Mouse (Mus musculus) G1E (cell line): ENCODE measurements around the gene Snrpd3. TPM values are rescaled to one million over a fixed set of nuclear protein-coding genes. Genes with fewer than 3 reads are reported as not detected.

Experiments used
- ATAC-seq: 2 replicates; pipeline ENCODE4 v1.8.0; 2016; ENCODE audit warnings: mild to moderate bottlenecking; ENCODE audit not compliant: insufficient number of reproducible peaks, poor library complexity, low FRiP score, severe bottlenecking; ENCODE audit errors: extremely low read depth
- DNase-seq: peaks from one replicate; pipeline ENCODE4 v3.0.0; 2012; ENCODE audit warnings: low spot score
- H3K27me3 ChIP-seq: 2 replicates; pipeline ENCODE4 v1.6.1; 2012; ENCODE audit warnings: mild to moderate bottlenecking, low read length, inconsistent platforms; ENCODE audit not compliant: insufficient read depth
- H3K36me3 ChIP-seq: replicated peaks from 2 replicates; pipeline ENCODE3; 2012; ENCODE audit warnings: mild to moderate bottlenecking, inconsistent platforms
- H3K4me1 ChIP-seq: 2 replicates; pipeline ENCODE4 v1.6.1; 2012; ENCODE audit warnings: low read depth, low read length, inconsistent platforms, mixed read lengths; ENCODE audit not compliant: insufficient read depth
- H3K4me3 ChIP-seq: 2 replicates; pipeline ENCODE4 v1.5.1; 2012; ENCODE audit warnings: low read depth, mild to moderate bottlenecking, inconsistent platforms, low read length, moderate library complexity, mixed read lengths
- H3K9me3 ChIP-seq: replicated peaks from 2 replicates; pipeline ENCODE4 v1.6.1; 2012; ENCODE audit warnings: inconsistent platforms
- CTCF ChIP-seq: IDR thresholded peaks from 2 replicates; pipeline ENCODE4 v1.5.1; 2012; ENCODE audit warnings: low read depth, low read length, inconsistent platforms, mixed read lengths
- GATA1 ChIP-seq: IDR thresholded peaks from 2 replicates; pipeline ENCODE4 v1.6.1; 2012; ENCODE audit warnings: borderline replicate concordance, low read length, inconsistent platforms, mixed read lengths
- GATA2 ChIP-seq: IDR thresholded peaks from 2 replicates; pipeline ENCODE4 v1.6.1; 2012; ENCODE audit warnings: low read depth, low read length, inconsistent platforms, borderline replicate concordance
- POLR2AphosphoS5 ChIP-seq: IDR thresholded peaks from 2 replicates; pipeline ENCODE4 v1.6.1; 2012; ENCODE audit warnings: low read depth, low read length, inconsistent platforms; ENCODE audit not compliant: insufficient replicate concordance
- TAL1 ChIP-seq: conservative IDR thresholded peaks from 2 replicates; pipeline ENCODE4 v1.6.1; 2012; ENCODE audit warnings: low read depth, low read length, inconsistent platforms, mixed read lengths
- polyA plus RNA-seq: library from polyadenylated mRNA; stranded (reverse); fragments of >175 nt; gene quantifications from 2 replicates; pipeline ENCODE4 v1.2.3, GENCODE M21; 2012
- total RNA-seq, 2 experiments: library from RNA; stranded (forward) in 1 of 2; stranded (reverse) in 1 of 2; fragments of 200-1000 nt in 1 of 2; fragments of >200 nt in 1 of 2; fragmentation: Nextera tagmentation in 1 of 2; gene quantifications; 2 replicates each; pipeline ENCODE4 v1.2.3; 2014 to 2017

Snrpd3 gene
- total and polyA plus RNA-seq, 3 experiments: 29.9 to 116 (median 51.6) TPM

GRCm38 (mm10) chr10:75482271-75482670 lies 35.1 kb upstream of the Snrpd3 start:
- ATAC-seq (no peak), DNase-seq (no peak)
- peaks cover 17% of the 10 kb centered on the region for H3K27me3 ChIP-seq
- TF ChIP-seq CTCF: no peak
- no peak for TF ChIP-seq GATA1
- TF ChIP-seq TAL1: no peak
- TF ChIP-seq POLR2AphosphoS5: no peak
- TF ChIP-seq GATA2: no peak
- H3K9me3 ChIP-seq: no peaks in the 10 kb centered on the region
- no peaks in the 10 kb centered on the region for H3K36me3 ChIP-seq
- peaks cover 2% of the 10 kb centered on the region; the same call in 1 of the 2 replicates for H3K4me1 ChIP-seq
- no peak overlapping the region for H3K4me3 ChIP-seq

- Histone ChIP-seq H3K4me3 (no peak overlapping the region), H3K36me3 (no peaks in the 10 kb centered on the region), H3K27me3 (peaks cover 20% of the 10 kb centered on the region), H3K9me3 (no peaks in the 10 kb centered on the region), H3K4me1 (peaks cover 2% of the 10 kb centered on the region; the same call in 1 of the 2 replicates)
- DNase-seq (no peak), ATAC-seq (no peak)
- TF ChIP-seq TAL1: no peak
- no peak for TF ChIP-seq POLR2AphosphoS5
Observed at GRCm38 (mm10) chr10:75482919-75483483, 34.4 kb upstream of the Snrpd3 start.

GRCm38 (mm10) chr10:75484066-75484465 lies 33.3 kb upstream of the Snrpd3 start:
- Histone ChIP-seq H3K27me3 (peaks cover 20% of the 10 kb centered on the region), H3K4me3 (no peak overlapping the region), H3K36me3 (no peaks in the 10 kb centered on the region), H3K9me3 (no peaks in the 10 kb centered on the region), H3K4me1 (peaks cover 2% of the 10 kb centered on the region; the same call in 1 of the 2 replicates)
- TF ChIP-seq GATA2 (no peak), GATA1 (no peak), TAL1 (no peak), CTCF (no peak), POLR2AphosphoS5 (no peak)
- ATAC-seq (no peak), DNase-seq (no peak)

DNA sequence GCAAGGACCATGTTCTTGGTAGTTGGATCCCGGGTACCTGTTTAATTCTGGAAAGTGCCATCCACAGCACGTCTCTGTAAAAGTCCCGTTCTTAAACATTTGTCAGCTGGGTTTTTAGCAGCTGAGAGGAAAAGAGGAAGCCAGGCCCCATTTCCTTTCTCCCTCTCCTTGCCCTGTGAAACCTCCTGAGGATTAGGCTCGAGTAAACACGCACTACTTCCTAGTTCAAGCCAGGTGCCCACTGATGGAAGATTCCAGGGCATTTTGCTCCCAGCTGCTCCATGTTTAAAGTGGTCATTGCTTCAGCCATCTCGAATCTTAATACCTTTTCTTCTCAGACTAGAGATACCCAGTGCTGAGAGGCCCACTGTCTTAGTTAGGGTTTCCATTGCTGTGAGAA lies 32.6 kb upstream of the Snrpd3 start:
- Histone ChIP-seq H3K4me1 (peaks cover 2% of the 10 kb centered on the region; the same call in 1 of the 2 replicates), H3K4me3 (no peak overlapping the region), H3K27me3 (peaks cover 20% of the 10 kb centered on the region), H3K36me3 (no peaks in the 10 kb centered on the region), H3K9me3 (no peaks in the 10 kb centered on the region)
- DNase-seq: no peak
- no peak for ATAC-seq
- no peak for TF ChIP-seq TAL1
- no peak for TF ChIP-seq POLR2AphosphoS5
- TF ChIP-seq CTCF: no peak

- no peaks in the 10 kb centered on the region for H3K36me3 ChIP-seq
- no peak overlapping the region for H3K4me3 ChIP-seq
- peaks cover 18% of the 10 kb centered on the region for H3K27me3 ChIP-seq
- peaks cover 2% of the 10 kb centered on the region; the same call in 1 of the 2 replicates for H3K4me1 ChIP-seq
- DNase-seq (peak; percentile 35), ATAC-seq (peak; percentile 45; the same call in 1 of the 2 replicates)
- no peaks in the 10 kb centered on the region for H3K9me3 ChIP-seq
- TF ChIP-seq CTCF (peak; percentile 71), GATA1 (no peak), GATA2 (no peak)
Observed at GRCm38 (mm10) chr10:75486086-75486979, 31.0 kb upstream of the Snrpd3 start.

DNA sequence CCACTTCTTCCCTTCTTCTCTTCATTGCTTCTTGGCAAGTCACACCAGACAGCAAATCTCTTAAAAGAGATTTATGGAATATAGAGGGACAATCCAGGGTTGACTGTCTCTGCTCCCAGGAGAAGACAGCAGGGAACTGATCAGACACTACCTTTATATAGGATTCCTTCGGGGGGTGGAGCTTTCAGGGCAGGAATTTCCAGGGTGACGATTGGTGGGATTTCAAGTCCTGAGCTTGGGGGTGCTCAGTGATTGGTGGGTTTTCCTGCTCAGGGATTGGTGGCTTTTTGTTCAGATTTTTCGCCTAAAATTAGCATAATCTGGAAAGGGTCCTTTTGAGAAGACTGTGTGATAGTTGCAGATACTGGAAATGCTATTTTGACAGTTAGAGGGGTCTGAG lies 30.2 kb upstream of the Snrpd3 start:
- Histone ChIP-seq H3K4me1 (peaks cover 2% of the 10 kb centered on the region; the same call in 1 of the 2 replicates), H3K36me3 (no peaks in the 10 kb centered on the region), H3K4me3 (no peak overlapping the region), H3K27me3 (peaks cover 15% of the 10 kb centered on the region), H3K9me3 (no peaks in the 10 kb centered on the region)
- ATAC-seq: no peak
- no peak for TF ChIP-seq POLR2AphosphoS5
- no peak for TF ChIP-seq TAL1
- no peak for TF ChIP-seq GATA1
- no peak for TF ChIP-seq CTCF
- no peak for TF ChIP-seq GATA2
- no peak for DNase-seq
